Mouse (Mus musculus) embryonic fibroblast, embryonic 13.5 days (primary cell): ENCODE measurements at regions not wholly inside any gene's neighbourhood (a gene's known extent, or its start where the extent isn't known, plus 50 kb on each side); places are given as distances from the start of the nearest gene placed in this dataset.

Experiments
- CTCF ChIP-seq: IDR thresholded peaks from 2 replicates; pipeline ENCODE4 v1.5.1; 2011; ENCODE audit warnings: mild to moderate bottlenecking, control low read depth, low read length, moderate library complexity, borderline replicate concordance; ENCODE audit not compliant: insufficient read depth
- POLR2A ChIP-seq: IDR thresholded peaks from 2 replicates; pipeline ENCODE4 v1.6.1; 2011; ENCODE audit warnings: low read depth, mild to moderate bottlenecking, control low read depth, low read length, moderate library complexity

- TF ChIP-seq CTCF (no peak), POLR2A (no peak)
Observed at GRCm38 (mm10) chr1:193423653-193424075, 53.6 kb upstream of the Camk1g start.
